Mouse (Mus musculus): ENCODE results near the gene Ppp1cc. TPM values are rescaled to one million over a fixed set of nuclear protein-coding genes. Genes with fewer than 3 reads are reported as not detected.

Ppp1cc gene
- polyA plus RNA-seq, 1 experiment from 2014 or later = 137 TPM

GRCm38 (mm10) chr5:122154006-122154405, 4.1 kb upstream of the Ppp1cc start:
- Histone ChIP-seq H3K9ac (replicated peaks; ENCODE audit: low read depth) (no peak overlapping the region), H3K4me3 (ENCODE audit: low read depth, low read length) (no peak overlapping the region), H3K4me2 (replicated peaks; ENCODE audit: low read depth, low read length) (no peak overlapping the region), H3K4me1 (ENCODE audit: insufficient read depth, low read depth, low read length) (no peaks in the 10 kb centered on the region), H3K27ac (ENCODE audit: low read length) (no peak overlapping the region), H3K9me3 (ENCODE audit: low read length) (no peaks in the 10 kb centered on the region), H3K36me3 (ENCODE audit: insufficient read depth, low read length) (no peaks in the 10 kb centered on the region), H3K27me3 (replicated peaks; ENCODE audit: insufficient read depth, low read length) (no peaks in the 10 kb centered on the region)
- TF ChIP-seq CTCF (IDR thresholded peaks at IDR 0.05) (no peak), EP300 (IDR thresholded peaks at IDR 0.05) (no peak)
- DNase-seq (ENCODE audit: low spot score) (no peak), ATAC-seq (no peak)
- WGBS = 20% methylated on average over 11 of the region's 14 CpGs

GRCm38 (mm10) chr5:122154782-122155181, 3.3 kb upstream of the Ppp1cc start:
- Histone ChIP-seq H3K9me3 (ENCODE audit: low read length) (no peaks in the 10 kb centered on the region), H3K27ac (ENCODE audit: low read length) (0 out of 2 replicates have a peak overlapping the region, but pooled peaks have one; percentile 32), H3K9ac (replicated peaks; ENCODE audit: low read depth) (no peak overlapping the region), H3K4me2 (replicated peaks; ENCODE audit: low read depth, low read length) (no peak overlapping the region), H3K4me3 (ENCODE audit: low read depth, low read length) (no peak overlapping the region), H3K36me3 (ENCODE audit: insufficient read depth, low read length) (no peaks in the 10 kb centered on the region), H3K27me3 (replicated peaks; ENCODE audit: insufficient read depth, low read length) (no peaks in the 10 kb centered on the region), H3K4me1 (ENCODE audit: insufficient read depth, low read depth, low read length) (no peaks in the 10 kb centered on the region)
- TF ChIP-seq EP300 (IDR thresholded peaks at IDR 0.05) (no peak), CTCF (IDR thresholded peaks at IDR 0.05) (no peak)
- no peak for ATAC-seq
- DNase-seq (ENCODE audit: low spot score) = no peak
- WGBS = 57% methylated on average over 3 of the region's 3 CpGs

DNA sequence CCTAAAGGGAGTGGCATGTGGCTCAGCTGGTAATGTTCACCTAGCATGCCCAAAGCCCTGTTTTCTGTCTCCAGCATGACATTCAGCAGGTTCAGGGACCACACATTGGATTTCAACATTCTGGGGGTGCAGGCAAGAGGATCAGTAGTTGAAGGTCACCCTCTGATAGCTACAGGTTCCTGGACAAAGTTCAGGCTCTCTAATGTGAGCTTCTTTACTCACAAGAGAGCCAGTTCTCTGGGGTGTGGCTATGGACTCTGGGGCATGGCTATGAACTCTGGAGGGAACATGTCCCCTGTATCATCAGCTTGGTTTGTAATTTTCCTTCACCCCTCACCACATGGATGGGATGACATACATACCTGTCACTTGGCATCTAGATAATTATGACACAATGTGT, 2.5 kb upstream of the Ppp1cc start:
- Histone ChIP-seq H3K36me3 (ENCODE audit: insufficient read depth, low read length) (no peaks in the 10 kb centered on the region), H3K9me3 (ENCODE audit: low read length) (no peaks in the 10 kb centered on the region), H3K27me3 (replicated peaks; ENCODE audit: insufficient read depth, low read length) (no peaks in the 10 kb centered on the region), H3K4me1 (ENCODE audit: insufficient read depth, low read depth, low read length) (no peaks in the 10 kb centered on the region; the same call in 1 of the 2 replicates), H3K9ac (replicated peaks; ENCODE audit: low read depth) (no peak overlapping the region), H3K27ac (ENCODE audit: low read length) (0 out of 2 replicates have a peak overlapping the region, but pooled peaks have one; percentile 20), H3K4me3 (ENCODE audit: low read depth, low read length) (no peak overlapping the region), H3K4me2 (replicated peaks; ENCODE audit: low read depth, low read length) (no peak overlapping the region)
- no peak for TF ChIP-seq EP300 (IDR thresholded peaks at IDR 0.05)
- TF ChIP-seq CTCF (IDR thresholded peaks at IDR 0.05) = no peak
- ATAC-seq (no peak), DNase-seq (ENCODE audit: low spot score) (no peak)

GRCm38 (mm10) chr5:122156486-122156885, 1.6 kb upstream of the Ppp1cc start:
- no peaks in the 10 kb centered on the region for H3K9me3 ChIP-seq (ENCODE audit: low read length)
- no peaks in the 10 kb centered on the region for H3K36me3 ChIP-seq (ENCODE audit: insufficient read depth, low read length)
- ATAC-seq = no peak
- no peak for TF ChIP-seq CTCF (IDR thresholded peaks at IDR 0.05)
- TF ChIP-seq EP300 (IDR thresholded peaks at IDR 0.05) = no peak
- no peak overlapping the region for H3K9ac ChIP-seq (replicated peaks; ENCODE audit: low read depth)
- no peak overlapping the region for H3K27ac ChIP-seq (ENCODE audit: low read length)
- H3K4me3 ChIP-seq (ENCODE audit: low read depth, low read length) = no peak overlapping the region
- DNase-seq (ENCODE audit: low spot score) = no peak
- H3K4me2 ChIP-seq (replicated peaks; ENCODE audit: low read depth, low read length) = no peak overlapping the region
- H3K27me3 ChIP-seq (replicated peaks; ENCODE audit: insufficient read depth, low read length) = no peaks in the 10 kb centered on the region
- 56% methylated on average over 2 of the region's 2 CpGs for WGBS
- H3K4me1 ChIP-seq (ENCODE audit: insufficient read depth, low read depth, low read length) = no peaks in the 10 kb centered on the region; the same call in 1 of the 2 replicates

GRCm38 (mm10) chr5:122158557-122159515, 758 bp downstream of the Ppp1cc start:
- 0 out of 2 replicates have a peak, but pooled peaks cover 4% of the 10 kb centered on the region for H3K36me3 ChIP-seq (ENCODE audit: insufficient read depth, low read length)
- H3K27ac ChIP-seq (ENCODE audit: low read length) = peak overlapping the region; percentile 54
- H3K9ac ChIP-seq (replicated peaks; ENCODE audit: low read depth) = peak overlapping the region; percentile 83
- peak overlapping the region; percentile 77 for H3K4me2 ChIP-seq (replicated peaks; ENCODE audit: low read depth, low read length)
- peaks cover 4% of the 10 kb centered on the region; the same call in 1 of the 2 replicates for H3K4me1 ChIP-seq (ENCODE audit: insufficient read depth, low read depth, low read length)
- no peaks in the 10 kb centered on the region for H3K27me3 ChIP-seq (replicated peaks; ENCODE audit: insufficient read depth, low read length)
- peak overlapping the region; percentile 67 for H3K4me3 ChIP-seq (ENCODE audit: low read depth, low read length)
- 1% methylated on average over 39 of the region's 42 CpGs for WGBS
- ATAC-seq = peak; percentile 19; the same call in 1 of the 2 replicates
- TF ChIP-seq EP300 (IDR thresholded peaks at IDR 0.05) (no peak), CTCF (IDR thresholded peaks at IDR 0.05) (no peak)
- H3K9me3 ChIP-seq (ENCODE audit: low read length) = no peaks in the 10 kb centered on the region
- peak; percentile 37 for DNase-seq (ENCODE audit: low spot score)

- no peak for DNase-seq (ENCODE audit: low spot score)
- H3K4me2 ChIP-seq (replicated peaks; ENCODE audit: low read depth, low read length) = no peak overlapping the region
- no peaks in the 10 kb centered on the region for H3K27me3 ChIP-seq (replicated peaks; ENCODE audit: insufficient read depth, low read length)
- TF ChIP-seq CTCF (IDR thresholded peaks at IDR 0.05) (no peak), EP300 (IDR thresholded peaks at IDR 0.05) (no peak)
- H3K27ac ChIP-seq (ENCODE audit: low read length) = no peak overlapping the region
- 0 out of 2 replicates have a peak, but pooled peaks cover 4% of the 10 kb centered on the region for H3K36me3 ChIP-seq (ENCODE audit: insufficient read depth, low read length)
- no peaks in the 10 kb centered on the region for H3K9me3 ChIP-seq (ENCODE audit: low read length)
- ATAC-seq = no peak
- H3K4me1 ChIP-seq (ENCODE audit: insufficient read depth, low read depth, low read length) = peaks cover 13% of the 10 kb centered on the region; the same call in 1 of the 2 replicates
- H3K9ac ChIP-seq (replicated peaks; ENCODE audit: low read depth) = no peak overlapping the region
- 47% methylated on average over 6 of the region's 6 CpGs for WGBS
- no peak overlapping the region for H3K4me3 ChIP-seq (ENCODE audit: low read depth, low read length)
These were observed 5.1 kb downstream of the Ppp1cc start for GRCm38 (mm10) chr5:122163194-122163593.

Data from lung, postnatal 0 days (tissue).